Mouse (Mus musculus): ENCODE data around the gene Ipmk. TPM values are rescaled to one million over a fixed set of nuclear protein-coding genes. Genes with fewer than 3 reads are reported as not detected.
A peak's percentile ranks its signal among the peaks of the same experiment; 100 is the strongest.

The Ipmk gene
- 22.1 and 23.2 TPM in 2 replicates for polyA plus RNA-seq (2016; fragmentation: Nextera tagmentation; extraction: Ambion mirVana)

- Histone ChIP-seq H3K4me2 (replicated peaks) (peak within 1 kb of the TSS; percentile 90), H3K9me3 (no peaks in the 10 kb centered on the region), H3K36me3 (no peaks in the 10 kb centered on the region; the same call in 1 of the 2 replicates), H3K27me3 (replicated peaks) (no peaks in the 10 kb centered on the region), H3K9ac (peak within 1 kb of the TSS; percentile 84), H3K4me1 (peaks cover 17% of the 10 kb centered on the region), H3K4me3 (peak within 1 kb of the TSS; percentile 86), H3K27ac (peak within 1 kb of the TSS; percentile 80)
- peak; percentile 91 for ATAC-seq (ENCODE audit: low FRiP score, low read depth)
- under 1% methylated on average over 41 of the region's 49 CpGs for WGBS
Observed at GRCm38 (mm10) chr10:71347509-71347949, at the start of gene Ipmk. Ipmk (plus strand) TSS chr10:71347763.

- WGBS, result 81% methylated on average over 16 of the region's 16 CpGs
- no peak for ATAC-seq (ENCODE audit: low FRiP score, low read depth)
- H3K27me3 ChIP-seq (replicated peaks), result no peaks in the 10 kb centered on the region
Observed at GRCm38 (mm10) chr10:71300161-71300560, 47.4 kb upstream of the Ipmk start.

GRCm38 (mm10) chr10:71302490-71302889, 45.1 kb upstream of the Ipmk start:
- 26% methylated on average over 5 of the region's 5 CpGs for WGBS
- H3K4me2 ChIP-seq (replicated peaks), result no peak overlapping the region
- H3K36me3 ChIP-seq, result no peaks in the 10 kb centered on the region
- H3K9me3 ChIP-seq, result no peaks in the 10 kb centered on the region
- H3K27me3 ChIP-seq (replicated peaks), result no peaks in the 10 kb centered on the region
- no peak overlapping the region for H3K9ac ChIP-seq
- H3K4me1 ChIP-seq, result no peaks in the 10 kb centered on the region
- no peak overlapping the region for H3K27ac ChIP-seq
- no peak overlapping the region for H3K4me3 ChIP-seq
- ATAC-seq (ENCODE audit: low FRiP score, low read depth), result no peak

More at GRCm38 (mm10) chr10:71300161-71300560, 47.4 kb upstream of the Ipmk start:
- Histone ChIP-seq H3K9ac (no peak overlapping the region), H3K36me3 (no peaks in the 10 kb centered on the region), H3K4me1 (no peaks in the 10 kb centered on the region), H3K4me3 (no peak overlapping the region), H3K4me2 (replicated peaks) (no peak overlapping the region), H3K9me3 (no peaks in the 10 kb centered on the region), H3K27ac (no peak overlapping the region)

- ATAC-seq (ENCODE audit: low FRiP score, low read depth), result 0 out of 2 replicates have a peak, but pooled peaks have one; percentile 51
- no peak overlapping the region for H3K4me3 ChIP-seq
Observed at GRCm38 (mm10) chr10:71306190-71306589, 41.4 kb upstream of the Ipmk start.

GRCm38 (mm10) chr10:71306759-71307158, 40.8 kb upstream of the Ipmk start:
- H3K36me3 ChIP-seq, result no peaks in the 10 kb centered on the region
- H3K4me2 ChIP-seq (replicated peaks), result no peak overlapping the region
- no peaks in the 10 kb centered on the region for H3K27me3 ChIP-seq (replicated peaks)
- no peak overlapping the region for H3K4me3 ChIP-seq
- no peaks in the 10 kb centered on the region for H3K4me1 ChIP-seq
- ATAC-seq (ENCODE audit: low FRiP score, low read depth), result no peak
- WGBS, result 75% methylated on average over 6 of the region's 6 CpGs
- H3K27ac ChIP-seq, result no peak overlapping the region
- no peaks in the 10 kb centered on the region for H3K9me3 ChIP-seq
- no peak overlapping the region for H3K9ac ChIP-seq

More at GRCm38 (mm10) chr10:71306190-71306589, 41.4 kb upstream of the Ipmk start:
- no peak overlapping the region for H3K27ac ChIP-seq
- no peaks in the 10 kb centered on the region for H3K9me3 ChIP-seq
- 28% methylated on average over 6 of the region's 6 CpGs for WGBS
- peak overlapping the region; percentile 49 for H3K4me2 ChIP-seq (replicated peaks)
- H3K9ac ChIP-seq, result no peak overlapping the region
- H3K27me3 ChIP-seq (replicated peaks), result no peaks in the 10 kb centered on the region
- H3K36me3 ChIP-seq, result no peaks in the 10 kb centered on the region
- no peaks in the 10 kb centered on the region for H3K4me1 ChIP-seq

- Histone ChIP-seq H3K9ac (no peak overlapping the region), H3K36me3 (no peaks in the 10 kb centered on the region), H3K4me3 (no peak overlapping the region), H3K27ac (no peak overlapping the region), H3K4me1 (no peaks in the 10 kb centered on the region), H3K9me3 (no peaks in the 10 kb centered on the region), H3K4me2 (replicated peaks) (no peak overlapping the region), H3K27me3 (replicated peaks) (no peaks in the 10 kb centered on the region)
- ATAC-seq (ENCODE audit: low FRiP score, low read depth), result no peak
- 89% methylated on average over 5 of the region's 5 CpGs for WGBS
Observed at GRCm38 (mm10) chr10:71308199-71308598, 39.4 kb upstream of the Ipmk start.

- Histone ChIP-seq H3K4me1 (no peaks in the 10 kb centered on the region), H3K36me3 (no peaks in the 10 kb centered on the region), H3K9me3 (no peaks in the 10 kb centered on the region), H3K4me2 (replicated peaks) (no peak overlapping the region), H3K4me3 (no peak overlapping the region), H3K9ac (no peak overlapping the region), H3K27ac (no peak overlapping the region), H3K27me3 (replicated peaks) (no peaks in the 10 kb centered on the region)
- 68% methylated on average over 3 of the region's 3 CpGs for WGBS
- ATAC-seq (ENCODE audit: low FRiP score, low read depth), result no peak
Observed at GRCm38 (mm10) chr10:71310288-71310687, 37.3 kb upstream of the Ipmk start.

GRCm38 (mm10) chr10:71314596-71314995, 33.0 kb upstream of the Ipmk start:
- no peaks in the 10 kb centered on the region for H3K9me3 ChIP-seq
- H3K4me2 ChIP-seq (replicated peaks), result no peak overlapping the region
- H3K36me3 ChIP-seq, result no peaks in the 10 kb centered on the region
- no peak overlapping the region for H3K4me3 ChIP-seq
- H3K9ac ChIP-seq, result no peak overlapping the region
- H3K27me3 ChIP-seq (replicated peaks), result no peaks in the 10 kb centered on the region
- no peak for ATAC-seq (ENCODE audit: low FRiP score, low read depth)
- H3K4me1 ChIP-seq, result no peaks in the 10 kb centered on the region
- H3K27ac ChIP-seq, result no peak overlapping the region
- WGBS, result 82% methylated on average over 3 of the region's 3 CpGs

- Histone ChIP-seq H3K4me3 (no peak overlapping the region), H3K27ac (no peak overlapping the region), H3K9ac (no peak overlapping the region), H3K4me2 (replicated peaks) (no peak overlapping the region), H3K36me3 (no peaks in the 10 kb centered on the region), H3K4me1 (no peaks in the 10 kb centered on the region), H3K9me3 (no peaks in the 10 kb centered on the region), H3K27me3 (replicated peaks) (no peaks in the 10 kb centered on the region)
- ATAC-seq (ENCODE audit: low FRiP score, low read depth), result no peak
- 85% methylated on average over 11 of the region's 11 CpGs for WGBS
Observed at GRCm38 (mm10) chr10:71316056-71316455, 31.5 kb upstream of the Ipmk start.

GRCm38 (mm10) chr10:71316497-71316896, 31.1 kb upstream of the Ipmk start:
- Histone ChIP-seq H3K9ac (no peak overlapping the region), H3K27ac (no peak overlapping the region), H3K36me3 (no peaks in the 10 kb centered on the region), H3K27me3 (replicated peaks) (no peaks in the 10 kb centered on the region), H3K9me3 (no peaks in the 10 kb centered on the region), H3K4me2 (replicated peaks) (no peak overlapping the region), H3K4me3 (no peak overlapping the region), H3K4me1 (no peaks in the 10 kb centered on the region)
- 75% methylated on average over 7 of the region's 7 CpGs for WGBS
- no peak for ATAC-seq (ENCODE audit: low FRiP score, low read depth)

- H3K4me2 ChIP-seq (replicated peaks), result no peak overlapping the region
- H3K27ac ChIP-seq, result no peak overlapping the region
- no peak overlapping the region for H3K9ac ChIP-seq
- no peak overlapping the region for H3K4me3 ChIP-seq
- no peaks in the 10 kb centered on the region for H3K36me3 ChIP-seq
- H3K9me3 ChIP-seq, result no peaks in the 10 kb centered on the region
- no peak for ATAC-seq (ENCODE audit: low FRiP score, low read depth)
- H3K4me1 ChIP-seq, result no peaks in the 10 kb centered on the region
- 85% methylated on average over 8 of the region's 8 CpGs for WGBS
- no peaks in the 10 kb centered on the region for H3K27me3 ChIP-seq (replicated peaks)
Observed at GRCm38 (mm10) chr10:71323669-71324068, 23.9 kb upstream of the Ipmk start.

- no peak for ATAC-seq (ENCODE audit: low FRiP score, low read depth)
- WGBS, result 82% methylated on average over 7 of the region's 7 CpGs
- peaks cover 17% of the 10 kb centered on the region for H3K36me3 ChIP-seq
- H3K4me2 ChIP-seq (replicated peaks), result no peak overlapping the region
- no peaks in the 10 kb centered on the region for H3K27me3 ChIP-seq (replicated peaks)
- H3K9me3 ChIP-seq, result no peaks in the 10 kb centered on the region
- no peak overlapping the region for H3K27ac ChIP-seq
- no peaks in the 10 kb centered on the region for H3K4me1 ChIP-seq
- no peak overlapping the region for H3K4me3 ChIP-seq
- H3K9ac ChIP-seq, result no peak overlapping the region
Observed at GRCm38 (mm10) chr10:71326123-71326522, 21.4 kb upstream of the Ipmk start.

- no peaks in the 10 kb centered on the region for H3K9me3 ChIP-seq
- H3K36me3 ChIP-seq, result peaks cover 17% of the 10 kb centered on the region
- ATAC-seq (ENCODE audit: low FRiP score, low read depth), result peak; percentile 58; the same call in 1 of the 2 replicates
- no peaks in the 10 kb centered on the region for H3K27me3 ChIP-seq (replicated peaks)
- no peak overlapping the region for H3K4me2 ChIP-seq (replicated peaks)
- 18% methylated on average over 7 of the region's 7 CpGs for WGBS
- H3K27ac ChIP-seq, result no peak overlapping the region
- no peak overlapping the region for H3K9ac ChIP-seq
- H3K4me1 ChIP-seq, result no peaks in the 10 kb centered on the region
- H3K4me3 ChIP-seq, result no peak overlapping the region
Observed at GRCm38 (mm10) chr10:71326789-71327188, 20.8 kb upstream of the Ipmk start.

All from neural tube, embryonic 12.5 days (tissue).